Mouse (Mus musculus) brain, embryonic 18.5 days (tissue): Measurements from ENCODE around the gene Zfand4.
"Not testable (repeated sequence)": the region's sequence is repeated elsewhere in the genome, so short reads cannot be mapped to it uniquely, and the experiment has no call there.

Experiments used
- DNase-seq: peaks from one replicate; pipeline ENCODE4 v3.0.0-alpha.2; 2012; ENCODE audit warnings: low read depth, low spot score

Gene Zfand4

DNA sequence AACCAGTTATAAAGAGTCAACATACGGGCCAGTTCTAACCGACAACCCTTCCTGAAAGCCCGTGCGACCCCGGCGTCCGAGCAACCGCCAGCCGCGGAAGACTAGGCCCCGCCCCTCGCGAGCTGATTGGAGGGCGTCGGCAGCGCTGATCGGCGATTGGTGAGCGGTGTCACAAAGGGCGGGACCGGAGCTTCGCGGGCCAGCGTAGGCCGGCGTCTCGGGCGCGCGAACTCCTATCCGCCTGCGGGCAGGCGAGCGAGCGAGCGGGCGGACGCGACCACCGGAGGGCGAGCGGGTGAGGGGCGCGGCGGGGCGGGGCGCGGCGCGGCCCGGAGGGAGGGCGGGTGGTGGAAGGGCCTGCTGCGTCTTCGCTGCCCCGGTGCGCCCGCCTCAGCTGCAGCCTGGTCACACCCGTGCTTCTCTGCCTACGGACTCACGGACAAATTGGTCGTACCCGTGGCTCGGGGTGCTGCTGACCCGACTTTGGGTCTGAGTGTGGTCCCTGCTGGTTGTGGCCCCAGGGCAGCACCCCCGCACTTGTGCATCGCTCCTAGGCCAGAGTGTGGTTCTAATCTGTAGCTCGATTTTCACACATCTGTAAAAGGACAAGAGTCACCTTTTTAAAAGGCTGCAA is at the start of gene Zfand4:
Gene Zfand4, plus strand, starts transcription at position 205 of the 634 bp plus-strand sequence.
- DNase-seq = peak; percentile 70

GRCm38 (mm10) chr6:116227767-116228166 is 36.3 kb upstream of the Zfand4 start:
- no peak for DNase-seq

- DNase-seq = no peak
Measured at GRCm38 (mm10) chr6:116228785-116229525, 35.1 kb upstream of the Zfand4 start.

DNA sequence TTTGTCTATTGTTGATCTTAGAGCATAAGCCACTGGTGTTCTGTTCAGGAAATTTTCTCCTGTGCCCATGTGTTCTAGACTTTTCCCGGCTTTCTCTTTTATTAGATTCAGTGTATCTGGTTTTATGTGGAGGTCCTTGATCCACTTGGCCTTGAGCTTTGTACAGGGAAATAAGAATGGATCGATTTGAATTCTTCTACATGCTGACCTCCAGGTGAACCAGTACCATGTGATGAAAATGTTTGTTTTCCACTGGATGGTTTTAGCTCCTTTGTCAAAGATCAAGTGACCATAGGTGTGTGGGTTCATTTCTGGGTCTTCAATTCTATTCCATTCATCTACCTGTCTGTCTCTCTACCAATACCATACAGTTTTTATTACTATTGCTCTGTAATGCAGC is 29.2 kb upstream of the Zfand4 start:
- DNase-seq = not testable (repeated sequence)

- no peak for DNase-seq
Measured at GRCm38 (mm10) chr6:116235336-116235735, 28.7 kb upstream of the Zfand4 start.

GRCm38 (mm10) chr6:116238083-116238482 is 25.9 kb upstream of the Zfand4 start:
- DNase-seq = no peak

DNA sequence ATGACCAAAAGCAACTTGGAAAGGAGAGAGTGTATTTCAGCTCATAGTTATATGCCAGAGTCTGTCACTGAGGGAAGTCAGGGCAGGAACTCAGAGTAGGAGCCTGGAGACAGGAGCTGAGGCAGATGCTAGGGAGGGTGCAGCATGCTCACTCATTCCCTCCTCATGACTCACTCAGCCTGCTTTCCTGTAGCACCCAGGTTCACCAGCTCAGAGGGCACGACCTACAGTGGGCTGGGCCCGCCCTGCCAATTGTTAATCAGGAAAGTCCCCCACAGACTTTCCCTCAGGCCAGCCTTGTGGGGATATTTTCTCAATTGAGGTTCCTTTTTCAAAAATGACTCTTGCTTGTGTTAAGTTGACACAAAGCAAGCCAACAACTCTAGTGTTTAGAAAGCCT is 23.7 kb upstream of the Zfand4 start:
- DNase-seq = no peak

GRCm38 (mm10) chr6:116259649-116260048 is 4.4 kb upstream of the Zfand4 start:
- no peak for DNase-seq

GRCm38 (mm10) chr6:116260481-116260880 is 3.5 kb upstream of the Zfand4 start:
- no peak for DNase-seq

- DNase-seq = no peak
Measured at GRCm38 (mm10) chr6:116262824-116263223, 1.2 kb upstream of the Zfand4 start.

- DNase-seq = no peak
Measured at GRCm38 (mm10) chr6:116264836-116265235, 814 bp downstream of the Zfand4 start.

DNA sequence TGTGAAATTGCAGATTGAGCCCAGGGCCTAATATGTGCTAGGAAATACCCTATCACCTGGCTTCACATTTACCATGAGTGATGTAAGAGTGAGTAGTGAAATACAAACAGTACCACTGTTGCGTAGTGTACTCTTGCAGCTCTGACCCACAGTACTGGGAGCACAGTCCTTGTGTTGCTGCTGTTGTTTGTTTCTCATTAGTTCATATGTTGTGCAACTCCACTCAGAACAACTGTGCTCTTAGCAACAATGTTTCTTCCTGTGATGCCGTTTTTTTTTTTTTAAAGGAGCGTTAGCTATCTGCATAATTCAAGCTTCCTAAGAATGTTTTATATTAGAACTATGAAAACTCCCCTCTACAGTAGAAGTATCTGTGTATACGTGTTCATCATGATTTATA is 1.6 kb downstream of the Zfand4 start:
- DNase-seq = no peak

DNA sequence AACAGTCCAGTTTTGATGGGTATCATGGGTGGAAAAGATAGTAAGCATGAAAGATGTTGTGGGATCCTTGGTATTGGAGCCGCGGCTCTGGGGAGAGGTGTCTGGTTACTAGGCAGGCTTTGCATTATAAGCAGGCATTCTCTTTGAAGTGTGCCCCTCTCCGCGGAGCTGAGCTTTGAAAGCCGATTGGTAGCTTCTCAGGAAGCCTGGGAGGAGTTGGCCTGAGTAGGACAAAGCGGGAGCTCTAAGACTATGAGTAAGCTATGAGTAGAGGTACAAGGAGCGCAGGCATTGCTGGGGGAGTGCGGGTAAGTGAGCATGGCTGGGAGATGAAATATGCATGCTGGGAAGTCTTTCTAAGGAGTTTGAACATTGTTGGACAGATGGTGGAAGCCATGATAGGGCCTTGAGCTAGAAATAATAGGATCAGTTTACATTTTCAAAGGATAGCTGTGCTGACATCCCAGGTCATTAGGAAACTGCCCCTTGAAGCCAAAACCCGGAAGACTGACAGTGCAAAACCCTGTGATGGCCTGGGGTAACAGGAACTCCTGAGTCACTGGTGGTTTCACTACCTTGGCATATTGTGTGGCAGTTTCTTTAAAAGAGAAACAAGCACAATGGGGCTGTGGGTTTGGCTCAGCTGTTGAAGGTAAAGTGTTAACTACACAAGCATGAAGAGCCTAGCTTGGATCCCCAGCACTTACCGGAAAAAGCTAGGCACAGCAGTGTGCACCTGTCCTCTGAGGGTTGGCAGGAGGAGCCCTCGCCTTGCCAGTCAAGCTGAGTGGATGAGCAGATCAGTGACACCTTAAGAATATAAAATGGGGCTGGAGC is 2.5 kb downstream of the Zfand4 start:
- DNase-seq = no peak

- DNase-seq = no peak
Measured at GRCm38 (mm10) chr6:116267110-116267423, 3.0 kb downstream of the Zfand4 start.

DNA sequence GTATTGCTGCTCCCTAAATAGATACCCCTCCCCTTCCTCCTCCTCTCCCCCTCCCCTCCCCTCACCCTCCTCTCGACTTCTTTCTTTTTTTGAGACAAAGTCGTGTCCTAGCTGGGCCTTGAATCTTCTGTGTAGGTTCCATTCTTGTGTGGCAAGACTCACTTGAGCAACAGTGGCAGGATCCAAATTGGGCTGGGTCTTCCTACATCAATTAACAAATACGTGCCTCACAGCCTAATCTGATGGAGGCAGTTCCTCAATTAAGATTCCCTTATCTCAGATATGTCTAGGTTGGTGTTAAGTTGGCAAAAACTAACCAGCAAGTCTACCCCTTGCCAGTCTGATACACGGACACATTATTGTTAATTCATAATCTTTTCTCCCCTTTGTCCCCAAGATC is 11.7 kb downstream of the Zfand4 start:
- no peak for DNase-seq

GRCm38 (mm10) chr6:116278679-116279317 is 14.8 kb downstream of the Zfand4 start:
- DNase-seq = no peak

DNA sequence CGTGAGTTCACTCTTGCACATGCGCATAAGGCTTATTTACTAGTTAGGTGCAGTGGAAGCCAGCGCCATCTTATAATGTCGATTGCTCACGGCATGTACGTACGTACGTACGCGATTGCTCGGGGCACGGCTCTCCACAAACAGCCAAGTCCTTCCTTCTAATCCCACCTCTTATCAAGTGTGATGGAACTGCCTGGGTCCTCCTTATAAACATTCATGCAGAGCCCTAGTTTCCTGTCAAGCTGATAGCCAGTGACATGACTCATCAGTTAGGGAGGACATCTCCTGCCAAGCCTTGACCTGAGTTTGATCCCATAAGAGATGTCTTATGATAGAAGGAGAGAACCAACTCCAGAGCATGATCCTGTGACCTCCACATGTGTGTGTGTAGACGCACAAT is 17.0 kb downstream of the Zfand4 start:
- DNase-seq = no peak

DNA sequence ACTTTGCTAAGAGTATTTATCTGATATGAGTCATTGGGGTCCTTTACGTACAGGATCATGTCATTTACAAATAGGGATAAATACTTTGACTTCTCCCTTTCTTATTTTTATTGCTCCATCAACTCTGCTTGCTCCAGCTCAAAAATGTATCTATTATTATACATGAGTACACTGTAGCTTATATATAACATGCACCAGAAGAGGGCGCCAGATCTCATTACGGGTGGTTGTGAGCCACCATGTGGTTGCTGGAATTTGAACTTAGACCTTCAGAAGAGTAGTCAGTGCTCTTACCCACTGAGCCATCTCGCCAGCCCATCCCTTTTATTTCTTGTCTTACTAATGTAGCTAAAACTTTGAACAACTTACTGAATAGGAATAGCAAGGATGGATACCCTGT is 18.5 kb downstream of the Zfand4 start:
- DNase-seq = no peak

DNA sequence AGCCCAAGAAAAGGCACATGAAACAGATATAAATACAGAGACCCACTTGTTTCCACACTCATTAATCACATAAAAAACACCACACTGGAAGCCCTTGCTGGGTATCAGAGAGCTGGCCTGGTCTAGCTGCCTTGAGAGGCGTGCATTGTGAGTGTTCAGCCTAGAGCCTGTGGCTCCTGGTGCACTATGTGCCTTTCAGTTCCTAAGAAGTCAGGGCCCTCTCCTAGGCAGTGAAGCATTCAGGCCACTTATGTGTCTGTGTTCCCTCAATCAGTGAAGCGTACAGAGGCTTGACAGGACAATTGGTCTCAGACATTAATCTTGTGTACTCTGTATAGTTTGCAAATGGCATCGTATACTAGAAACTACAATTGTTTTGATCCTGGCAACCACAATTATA is 19.3 kb downstream of the Zfand4 start:
- no peak for DNase-seq

GRCm38 (mm10) chr6:116286321-116286720 is 22.3 kb downstream of the Zfand4 start:
- DNase-seq = no peak

DNA sequence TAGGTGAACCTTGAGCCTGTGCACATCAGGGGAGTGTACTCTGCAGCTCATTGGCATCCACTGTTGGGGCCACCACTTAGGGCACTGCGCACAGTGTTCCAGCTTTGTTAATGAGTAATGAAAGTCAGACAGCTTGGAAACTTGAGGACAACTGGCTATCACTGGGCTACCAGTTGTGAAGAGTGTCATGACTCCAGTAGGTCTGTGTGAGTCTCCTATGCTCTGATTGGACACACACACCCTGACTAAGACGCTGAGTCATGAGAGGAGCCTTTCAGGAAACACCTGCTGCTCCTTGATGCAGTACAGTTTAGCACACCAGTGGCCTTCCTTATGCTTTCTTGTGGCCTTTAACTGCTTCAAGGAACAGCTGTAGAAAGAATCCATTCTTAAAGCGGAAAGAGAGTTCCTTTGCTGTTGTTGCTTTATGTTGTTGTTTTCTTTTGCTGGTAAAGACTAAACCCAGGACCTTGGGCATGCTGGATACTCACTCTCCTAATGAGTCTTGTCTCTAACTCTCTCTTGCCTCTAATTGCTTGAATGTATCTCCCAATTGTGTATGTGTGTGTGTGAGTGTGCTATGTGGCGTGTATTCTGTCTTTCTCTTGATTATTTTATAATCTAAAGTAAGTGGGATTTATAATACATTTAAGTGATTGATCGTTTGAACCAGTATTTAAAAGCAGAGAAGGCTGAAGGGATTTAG is 23.0 kb downstream of the Zfand4 start:
- no peak for DNase-seq

DNA sequence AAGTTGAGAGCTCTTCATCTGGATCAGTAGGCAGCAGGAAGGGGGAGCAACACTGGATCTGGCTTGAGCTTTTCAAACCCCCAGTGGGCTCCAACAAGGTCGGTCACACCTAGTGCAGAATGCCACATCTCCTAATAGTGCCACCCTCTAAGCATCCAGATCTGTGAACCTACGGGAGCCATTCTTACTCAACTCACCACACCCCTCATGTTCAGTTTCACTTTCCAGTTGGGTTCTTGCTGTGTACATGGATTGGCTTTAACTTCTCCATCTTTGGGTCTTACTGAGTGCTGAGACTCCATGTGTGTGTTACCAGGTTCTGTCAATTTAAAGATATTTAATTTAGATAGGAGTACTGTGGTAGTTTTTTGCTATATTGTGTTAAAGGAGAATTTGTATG is 47.4 kb downstream of the Zfand4 start:
- no peak for DNase-seq
